Mouse (Mus musculus) adrenal gland, adult 18-20 months (tissue): ENCODE results near the gene Apoh. TPM values are rescaled to one million over a fixed set of nuclear protein-coding genes. Genes with fewer than 3 reads are reported as not detected.

Experiments used
- DNase-seq, 2 experiments: peaks; one replicate each; pipeline ENCODE4 v3.0.0; 2021 to 2022; ENCODE audit warnings: low spot score in 2 of 2
- total RNA-seq, 2 experiments: library from RNA; stranded (reverse); gene quantifications; 1 replicate in 1 of 2; 2 replicates in 1 of 2; pipeline ENCODE4 v1.2.3; 2021

The Apoh gene
- total RNA-seq, 2 experiments from 2014 or later: 0.27 TPM; not detected in 1

DNA sequence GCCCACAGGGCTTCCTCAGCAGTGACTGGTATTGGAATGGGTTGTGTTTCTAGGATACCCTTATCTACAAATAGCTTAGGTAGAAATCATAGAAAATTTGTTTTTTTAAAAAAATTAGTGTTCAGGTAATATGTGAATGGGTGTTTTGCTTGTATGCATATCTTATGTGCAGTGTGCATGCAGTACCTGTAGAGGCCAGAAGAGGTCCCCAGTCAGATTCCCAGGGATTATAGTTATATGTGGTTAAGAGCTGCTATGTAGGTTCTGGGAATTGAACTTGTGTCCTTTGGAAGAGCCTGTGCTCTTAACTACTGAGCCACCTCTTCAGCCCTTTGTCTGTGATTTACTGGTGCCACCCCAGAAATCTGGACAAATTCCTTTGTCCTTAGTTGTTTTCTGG is 104.0 kb downstream of the Apoh start:
- peak in 1 of 2 experiments; percentile 28 for DNase-seq

DNA sequence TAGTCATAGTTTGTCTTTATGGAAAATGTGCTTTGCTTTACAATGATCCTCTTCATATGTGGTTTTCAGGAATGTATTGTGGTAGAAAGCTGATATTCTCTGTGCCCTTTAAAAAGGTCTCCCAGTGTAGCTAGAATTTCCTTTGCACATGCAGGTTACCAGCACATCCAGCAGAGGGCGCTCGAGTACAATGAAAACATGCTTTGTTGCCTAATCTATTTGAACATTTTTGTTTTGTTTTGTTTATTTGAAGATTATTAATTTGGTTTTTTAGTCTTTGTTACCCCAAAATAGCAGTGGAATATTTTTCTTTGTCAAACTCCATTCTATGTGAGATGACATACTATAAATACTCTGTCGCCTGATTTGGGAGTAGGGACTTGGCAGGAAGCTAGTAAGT is 106.7 kb downstream of the Apoh start:
- peak; percentile 81 to 86 for DNase-seq

DNA sequence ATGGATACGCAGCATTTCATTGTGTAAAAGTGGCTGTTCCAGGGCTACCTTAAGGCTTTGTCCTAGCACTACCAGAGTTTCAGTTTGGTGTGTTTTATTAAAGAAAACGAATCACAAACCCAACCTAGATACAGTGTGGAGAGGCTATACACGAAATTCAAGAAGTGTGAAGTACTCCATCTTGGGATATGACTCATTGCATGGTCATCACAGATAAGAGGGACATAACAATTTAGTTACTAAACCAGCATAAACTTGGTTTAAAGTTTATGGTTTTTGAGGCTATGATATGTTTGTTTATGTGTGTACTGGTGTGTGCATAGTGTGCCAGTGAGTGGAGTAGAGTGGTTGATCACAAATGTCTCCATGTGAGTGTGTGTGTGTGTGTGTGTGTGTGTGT is 116.4 kb downstream of the Apoh start:
- DNase-seq: no peak

Other genes starting within 250 kb of the Apoh start
- gene Prkca, start 574 bp downstream of the Apoh start, total RNA-seq: 10 to 100 TPM in 1 of 2 experiments, 1 to 10 TPM in 1; 7.3 to 12.0 TPM
- gene Cep112, start 81.8 kb downstream of the Apoh start, total RNA-seq: 10 to 100 TPM in 1 of 2 experiments, 1 to 10 TPM in 1; 7.1 to 11.9 TPM